Mouse (Mus musculus) activated CD4-positive, CD25-positive, alpha-beta regulatory T cell, adult 9 weeks (primary cell): ENCODE measurements around the gene Rhox13. TPM values are rescaled to one million over a fixed set of nuclear protein-coding genes. Genes with fewer than 3 reads are reported as not detected.

Experiments
- polyA plus RNA-seq: library from polyadenylated mRNA; unstranded; fragments of 100-300 nt; shearing (Covaris generic); gene quantifications from one replicate; pipeline ENCODE4 v1.2.1, GENCODE M21; 2017

Gene Rhox13
- polyA plus RNA-seq: not detected

DNA sequence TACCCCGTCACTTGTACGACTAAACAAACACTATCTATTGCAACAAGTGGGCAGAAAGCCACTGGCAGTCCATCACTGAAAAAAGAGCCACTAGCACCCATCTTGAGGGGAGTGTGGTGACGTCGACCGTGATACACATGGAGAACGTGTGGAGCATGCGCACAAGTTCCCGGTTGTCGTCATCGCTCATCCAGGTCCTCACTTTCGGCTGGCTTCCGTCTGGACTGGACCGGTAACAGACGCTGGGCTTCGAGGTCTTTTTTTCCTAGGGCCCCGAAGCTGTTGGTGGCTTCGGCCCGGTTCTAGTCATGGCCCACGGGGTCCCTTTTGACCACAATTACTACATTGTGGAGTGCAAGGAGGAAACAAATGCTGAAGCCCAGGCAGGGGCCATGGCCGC is at the start of gene Rhox13:
Rhox13 (plus strand) TSS at position 238 of the 400 bp plus-strand sequence.

DNA sequence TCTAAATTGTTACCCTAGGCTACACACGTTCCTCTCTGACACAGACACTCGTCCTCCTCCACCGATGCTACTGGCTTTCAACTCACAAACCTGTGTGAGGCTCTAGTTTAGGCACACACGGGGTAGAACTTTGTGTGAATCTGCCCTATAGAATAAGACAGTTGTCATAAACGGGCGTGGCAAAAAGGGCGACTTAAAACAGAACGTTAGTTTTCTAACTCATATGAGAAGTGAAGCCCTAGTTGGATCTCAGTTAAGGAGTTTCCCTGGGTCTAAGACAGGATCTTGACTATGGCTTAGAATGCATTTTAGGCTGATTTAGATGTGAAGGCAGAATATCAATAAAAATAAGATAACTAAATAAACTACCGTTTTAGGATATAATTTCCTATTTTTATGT is 36.0 kb upstream of the Rhox13 start, which contains the start of gene Rhox11:
Rhox11 (minus strand) TSS at position 101 of the 400 bp plus-strand sequence.

DNA sequence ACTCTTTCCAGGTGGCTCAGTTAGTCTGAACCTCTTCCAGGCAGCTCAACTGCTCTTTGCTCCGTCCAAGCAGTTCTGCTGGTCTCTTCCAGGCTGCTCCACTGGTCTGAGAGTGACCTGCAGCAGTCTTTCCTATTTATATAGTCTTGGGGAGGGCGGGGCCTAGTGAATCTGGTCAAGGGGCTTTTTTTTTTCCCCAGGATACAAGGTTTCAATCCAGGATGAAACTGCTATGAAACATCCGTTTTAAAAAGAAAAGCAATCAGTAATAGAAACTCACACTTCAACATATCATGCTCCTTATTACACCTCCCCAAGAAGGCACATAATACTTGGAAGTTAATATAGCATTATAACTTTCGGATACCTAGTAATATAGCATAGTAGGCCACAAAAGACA is 10.2 kb upstream of the Rhox13 start, which contains the start of gene Rhox12:
Rhox12 (minus strand) TSS at position 101 of the 400 bp plus-strand sequence.

Other genes with a start within 250 kb of the Rhox13 start
- not detected for gene Rhox8, start 242.3 kb upstream of the Rhox13 start, polyA plus RNA-seq
- gene Rhox7b, start 224.0 kb upstream of the Rhox13 start, polyA plus RNA-seq: not detected
- not detected for gene Rhox9, start 219.4 kb upstream of the Rhox13 start, polyA plus RNA-seq
- not detected for gene Btg1-ps1, start 102.4 kb upstream of the Rhox13 start, polyA plus RNA-seq
- not detected for gene Btg1-ps2, start 78.1 kb upstream of the Rhox13 start, polyA plus RNA-seq
- gene Rhox10, start 54.7 kb upstream of the Rhox13 start, polyA plus RNA-seq: not detected
- not detected for gene Rhox11, start 36.1 kb upstream of the Rhox13 start, polyA plus RNA-seq
- gene Rhox12, start 10.3 kb upstream of the Rhox13 start, polyA plus RNA-seq: not detected
- gene Zbtb33, start 68.6 kb downstream of the Rhox13 start, polyA plus RNA-seq: 1.8 TPM
- 0.98 TPM for gene Tmem255a, start 131.2 kb downstream of the Rhox13 start, polyA plus RNA-seq
- not detected for gene Atp1b4, start 195.0 kb downstream of the Rhox13 start, polyA plus RNA-seq